Mouse (Mus musculus): ENCODE results near the gene Mcf2l. TPM values are rescaled to one million over a fixed set of nuclear protein-coding genes. Genes with fewer than 3 reads are reported as not detected.

Mcf2l gene
- total RNA-seq, 2 experiments from 2014 or later, result 26.0 to 29.3 TPM

- intact Hi-C loops (cut with DNase I), result no loop called here
- DNase-seq, result no peak
Observed at GRCm38 (mm10) chr8:13039054-13039453, 165.4 kb downstream of the Mcf2l start.

GRCm38 (mm10) chr8:13041459-13041858 lies 167.9 kb downstream of the Mcf2l start:
- no peak for DNase-seq
- intact Hi-C loops (cut with DNase I), result no loop called here

GRCm38 (mm10) chr8:13047652-13048051 lies 174.0 kb downstream of the Mcf2l start:
- no peak for DNase-seq
- intact Hi-C loops (cut with DNase I), result no loop called here

- no peak for DNase-seq
Observed at GRCm38 (mm10) chr8:13050550-13050949, 176.9 kb downstream of the Mcf2l start.

GRCm38 (mm10) chr8:13057351-13057750 lies 183.7 kb downstream of the Mcf2l start:
- no peak for DNase-seq
- intact Hi-C loops (cut with DNase I), result no loop called here

More at GRCm38 (mm10) chr8:13050550-13050949, 176.9 kb downstream of the Mcf2l start:
- intact Hi-C loops (cut with DNase I), result loop anchor here (5.0 kb wide), 1 partner anchor 58 kb away; no protein-coding TSS in a partner anchor

- intact Hi-C loops (cut with DNase I), result no loop called here
- DNase-seq, result no peak
Observed at GRCm38 (mm10) chr8:13060441-13061150, 187.0 kb downstream of the Mcf2l start, which contains the start of gene Proz. TSS of gene Proz (plus strand) at chr8:13060914.

GRCm38 (mm10) chr8:13063112-13063511 lies 189.5 kb downstream of the Mcf2l start:
- no peak for DNase-seq
- intact Hi-C loops (cut with DNase I), result no loop called here

Small RNAs within 50 kb of the gene (microRNA-seq; reads per million reads assigned to microRNA genes)
- gene Gm38671, result 0 reads per million in 2 experiments

Other genes starting within 250 kb of the Mcf2l start
- 1 to 10 TPM; 7.2 to 8.3 TPM for gene Tubgcp3, start 201.6 kb upstream of the Mcf2l start, total RNA-seq (2021)
- 10 to 100 TPM; 24.3 to 27.0 TPM for gene Atp11a, start 116.8 kb upstream of the Mcf2l start, total RNA-seq (2021)
- gene F7, start 152.2 kb downstream of the Mcf2l start, total RNA-seq (2021), result not detected
- not detected for gene F10, start 163.5 kb downstream of the Mcf2l start, total RNA-seq (2021)
- not detected for gene Proz, start 187.1 kb downstream of the Mcf2l start, total RNA-seq (2021)
- gene Pcid2, start 231.7 kb downstream of the Mcf2l start, total RNA-seq (2021), result 1 to 10 TPM; 7.5 to 8.1 TPM
- 10 to 100 TPM; 65.9 to 66.7 TPM for gene Cul4a, start 231.8 kb downstream of the Mcf2l start, total RNA-seq (2021)

All from gastrocnemius, postnatal 36 days (tissue).